Comparison of ENCODE assay signal across 9 mouse cellular contexts in the genomic region with DNA sequence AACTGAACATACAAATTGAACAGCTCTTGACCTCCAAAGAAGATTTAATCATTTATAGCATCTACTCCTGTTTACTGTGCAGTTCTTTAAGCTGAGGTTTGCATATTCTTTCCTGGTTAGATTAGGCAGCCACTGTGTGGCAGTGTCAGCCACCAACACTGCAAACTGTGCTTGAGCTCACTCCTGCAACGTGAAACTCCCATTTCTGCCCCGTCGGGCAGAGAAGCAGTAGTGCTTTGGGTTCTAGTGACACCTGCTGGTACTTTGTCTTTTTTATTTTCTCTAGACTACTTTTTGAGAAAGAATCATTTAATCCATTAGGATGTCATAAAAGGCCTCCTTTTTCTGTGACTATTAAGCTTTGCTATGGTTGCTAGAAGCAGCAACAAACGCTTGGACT.
DNase-seq lines count a peak whose midpoint lies in the region; ATAC-seq and TF ChIP-seq lines count a peak whose summit lies in the region.
"Had no signal": no experiment of that assay in that cellular context is flagged by ENCODE, and none has a peak within 500 bp of the region (broad histone marks: within the 10 kb centered on the region; RNA-seq: fewer than 3 reads in every experiment).

No protein-coding gene starts in this region.

- no peak overlapping the region for H3K4me3 ChIP-seq in liver, adult 2 months (ENCODE audit: insufficient read depth, low read depth, low read length)
- H3K4me3 ChIP-seq in liver, embryonic 11.5 days (ENCODE audit: low read depth, low read length), result no peak overlapping the region
- H3K4me3 ChIP-seq in forebrain, embryonic 14.5 days (ENCODE audit: low read depth, low read length), result no peak overlapping the region
- H3K4me3 ChIP-seq in intestine, postnatal 0 days (ENCODE audit: low read depth, low read length), result no peak overlapping the region
- no peak overlapping the region for H3K4me3 ChIP-seq in neural tube, embryonic 13.5 days
- H3K4me3 ChIP-seq: embryonic facial prominence, embryonic 13.5 days had no signal

- intact Hi-C loops in left cerebral cortex, postnatal 10 days (cut with DNase I), result loop anchor here (10.0 kb wide), 1 partner anchor 682 kb away; no protein-coding TSS in a partner anchor

- H3K79me2 ChIP-seq in liver, adult 2 months (ENCODE audit: control insufficient read depth, insufficient read depth, low read length), result no peaks in the 10 kb centered on the region; the same call in 1 of the 2 replicates

- no peaks in the 10 kb centered on the region for H3K4me1 ChIP-seq in liver, adult 2 months (ENCODE audit: control insufficient read depth, insufficient read depth, low read length)
- peaks cover 15% of the 10 kb centered on the region for H3K4me1 ChIP-seq in liver, embryonic 11.5 days (replicated peaks; ENCODE audit: control insufficient read depth, insufficient read depth, low read length)
- H3K4me1 ChIP-seq in forebrain, embryonic 14.5 days (ENCODE audit: control insufficient read depth, insufficient read depth, low read length), result no peaks in the 10 kb centered on the region
- no peaks in the 10 kb centered on the region for H3K4me1 ChIP-seq in intestine, postnatal 0 days (replicated peaks; ENCODE audit: control insufficient read depth, insufficient read depth, low read length)
- no peaks in the 10 kb centered on the region for H3K4me1 ChIP-seq in neural tube, embryonic 13.5 days (replicated peaks)
- H3K4me1 ChIP-seq: embryonic facial prominence, embryonic 13.5 days had no signal

- H3K9me3 ChIP-seq in liver, embryonic 11.5 days (ENCODE audit: control insufficient read depth, low read length), result no peaks in the 10 kb centered on the region
- H3K9me3 ChIP-seq in forebrain, embryonic 14.5 days (replicated peaks; ENCODE audit: control insufficient read depth, low read length), result no peaks in the 10 kb centered on the region
- H3K9me3 ChIP-seq in intestine, postnatal 0 days (ENCODE audit: control insufficient read depth), result no peaks in the 10 kb centered on the region
- no peaks in the 10 kb centered on the region for H3K9me3 ChIP-seq in neural tube, embryonic 13.5 days
- H3K9me3 ChIP-seq: embryonic facial prominence, embryonic 13.5 days had no signal

- 22% methylated on average over 4 of the region's 4 CpGs for WGBS in liver, adult 2 months
- WGBS in liver, embryonic 11.5 days, result 37% methylated on average over 4 of the region's 4 CpGs
- WGBS in forebrain, embryonic 14.5 days, result 21% methylated on average over 4 of the region's 4 CpGs
- 24% methylated on average over 4 of the region's 4 CpGs for WGBS in intestine, postnatal 0 days
- WGBS in neural tube, embryonic 13.5 days, result 22% methylated on average over 4 of the region's 4 CpGs

- no peak overlapping the region for H3K9ac ChIP-seq in liver, adult 2 months (ENCODE audit: low read depth, low read length)
- H3K9ac ChIP-seq in liver, embryonic 11.5 days (ENCODE audit: low read depth, low read length), result no peak overlapping the region
- H3K9ac ChIP-seq in forebrain, embryonic 14.5 days (ENCODE audit: low read length), result no peak overlapping the region
- no peak overlapping the region for H3K9ac ChIP-seq in intestine, postnatal 0 days (ENCODE audit: low read depth, low read length)
- no peak overlapping the region for H3K9ac ChIP-seq in neural tube, embryonic 13.5 days
- H3K9ac ChIP-seq: embryonic facial prominence, embryonic 13.5 days had no signal

- no peak overlapping the region for H3K27ac ChIP-seq in liver, adult 2 months (replicated peaks; ENCODE audit: insufficient read depth, low read depth, low read length)
- H3K27ac ChIP-seq in liver, embryonic 11.5 days (ENCODE audit: low read depth, low read length), result no peak overlapping the region
- no peak overlapping the region for H3K27ac ChIP-seq in forebrain, embryonic 14.5 days (ENCODE audit: low read depth, low read length)
- H3K27ac ChIP-seq in intestine, postnatal 0 days (ENCODE audit: low read depth, low read length), result no peak overlapping the region
- no peak overlapping the region for H3K27ac ChIP-seq in neural tube, embryonic 13.5 days (replicated peaks)
- H3K27ac ChIP-seq: embryonic facial prominence, embryonic 13.5 days had no signal

- DNase-seq in liver, adult 2 months (ENCODE audit: extremely low read depth, low read depth, low spot score), result peak; percentile 51
- DNase-seq in liver, embryonic 11.5 days (ENCODE audit: low spot score), result no peak
- peak; percentile 75 for DNase-seq in adrenal gland, postnatal 14 days
- peak; percentile 79 for DNase-seq in forebrain, embryonic 14.5 days (ENCODE audit: low spot score)
- DNase-seq in left cerebral cortex, postnatal 10 days (ENCODE audit: extremely low spot score in 1 of 2, low spot score in 2 of 2), result peak; percentile 65 to 67
- no peak for DNase-seq in natural killer cell, adult 2 months (ENCODE audit: low spot score in 2 of 2)

- no peak overlapping the region for H3K4me2 ChIP-seq in liver, embryonic 11.5 days
- H3K4me2 ChIP-seq in forebrain, embryonic 14.5 days (ENCODE audit: low read length), result no peak overlapping the region
- H3K4me2 ChIP-seq in intestine, postnatal 0 days (replicated peaks; ENCODE audit: low read depth), result no peak overlapping the region
- no peak overlapping the region for H3K4me2 ChIP-seq in neural tube, embryonic 13.5 days
- H3K4me2 ChIP-seq: embryonic facial prominence, embryonic 13.5 days had no signal

- no peaks in the 10 kb centered on the region for H3K27me3 ChIP-seq in liver, adult 2 months (ENCODE audit: control insufficient read depth, insufficient read depth, low read length)
- no peaks in the 10 kb centered on the region for H3K27me3 ChIP-seq in liver, embryonic 11.5 days (replicated peaks; ENCODE audit: control insufficient read depth, insufficient read depth, low read length)
- H3K27me3 ChIP-seq in forebrain, embryonic 14.5 days (replicated peaks; ENCODE audit: control insufficient read depth, insufficient read depth, low read length), result no peaks in the 10 kb centered on the region
- no peaks in the 10 kb centered on the region for H3K27me3 ChIP-seq in intestine, postnatal 0 days (replicated peaks; ENCODE audit: control insufficient read depth, insufficient read depth, low read length)
- no peaks in the 10 kb centered on the region for H3K27me3 ChIP-seq in neural tube, embryonic 13.5 days
- H3K27me3 ChIP-seq: embryonic facial prominence, embryonic 13.5 days had no signal

- H3K36me3 ChIP-seq in liver, adult 2 months (ENCODE audit: control insufficient read depth, insufficient read depth, low read length), result peaks cover 21% of the 10 kb centered on the region
- 0 out of 2 replicates have a peak, but pooled peaks cover 3% of the 10 kb centered on the region for H3K36me3 ChIP-seq in liver, embryonic 11.5 days (ENCODE audit: control insufficient read depth, insufficient read depth, low read length)
- H3K36me3 ChIP-seq in forebrain, embryonic 14.5 days (ENCODE audit: control insufficient read depth, insufficient read depth, low read length), result peaks cover 6% of the 10 kb centered on the region; the same call in 1 of the 2 replicates
- no peaks in the 10 kb centered on the region for H3K36me3 ChIP-seq in intestine, postnatal 0 days (ENCODE audit: control insufficient read depth, insufficient read depth)
- no peaks in the 10 kb centered on the region for H3K36me3 ChIP-seq in neural tube, embryonic 13.5 days
- H3K36me3 ChIP-seq: embryonic facial prominence, embryonic 13.5 days had no signal

- TF ChIP-seq CTCF in liver, adult 2 months (IDR thresholded peaks at IDR 0.05; ENCODE audit: low read depth, low read length), result peak; percentile 65
- TF ChIP-seq CTCF in intestine, postnatal 0 days (IDR thresholded peaks at IDR 0.05; ENCODE audit: low read depth), result peak; percentile 89

- ATAC-seq in liver, embryonic 11.5 days (replicated peaks; ENCODE audit: low FRiP score), result no peak
- ATAC-seq in forebrain, embryonic 14.5 days, result peak; percentile 79; the same call in 1 of the 2 replicates
- peak; percentile 74 for ATAC-seq in intestine, postnatal 0 days
- ATAC-seq in neural tube, embryonic 13.5 days (ENCODE audit: low read depth), result peak; percentile 63; the same call in 1 of the 2 replicates

- no peak for TF ChIP-seq POLR2A in liver, adult 2 months (IDR thresholded peaks at IDR 0.05; ENCODE audit: extremely low read depth, insufficient read depth, low read length)

Comparison
In these comparisons a context has a peak if more than half of its experiments do, and no peak if none do; other contexts are left out.
1. DNase-seq: peak in liver, adult 2 months (single experiment), adrenal gland, postnatal 14 days (single experiment), forebrain, embryonic 14.5 days (single experiment) and left cerebral cortex, postnatal 10 days (2 of 2); none in liver, embryonic 11.5 days (single experiment) and natural killer cell, adult 2 months (0 of 2).